Mouse (Mus musculus): ENCODE data around the gene Cpm. TPM values are rescaled to one million over a fixed set of nuclear protein-coding genes. Genes with fewer than 3 reads are reported as not detected.
"Not testable (repeated sequence)": the region's sequence is repeated elsewhere in the genome, so short reads cannot be mapped to it uniquely, and the experiment has no call there.

Cpm gene
- polyA plus RNA-seq, 1 experiment from 2014 or later = 3.7 TPM

DNA sequence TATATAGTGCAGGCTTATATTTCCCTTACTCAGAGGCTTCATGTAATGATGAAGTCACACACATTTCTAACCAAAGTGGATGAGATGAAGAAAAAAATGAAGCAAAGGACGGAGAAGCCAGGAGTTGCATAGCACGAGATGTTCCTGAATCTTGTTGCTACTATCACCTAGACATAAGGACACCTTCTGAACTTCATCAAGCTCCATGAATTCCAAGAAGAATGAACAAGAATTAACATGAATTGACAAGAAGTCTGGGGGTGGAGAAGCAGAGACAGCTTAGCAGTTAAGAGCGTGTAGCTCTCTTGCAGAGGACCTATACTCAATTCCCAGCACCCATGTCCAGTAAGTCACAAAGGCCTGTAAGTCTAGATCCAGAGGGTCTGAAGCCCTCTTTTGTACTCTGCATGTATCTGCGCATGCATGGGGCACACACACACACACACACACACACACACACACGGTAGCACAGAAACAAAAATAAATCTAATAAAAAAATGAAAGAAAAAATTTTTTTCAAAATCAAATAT is 36.2 kb upstream of the Cpm start:
- Histone ChIP-seq H3K4me3 (ENCODE audit: low read length) (no peak overlapping the region), H3K4me2 (ENCODE audit: low read depth, low read length) (no peak overlapping the region)

DNA sequence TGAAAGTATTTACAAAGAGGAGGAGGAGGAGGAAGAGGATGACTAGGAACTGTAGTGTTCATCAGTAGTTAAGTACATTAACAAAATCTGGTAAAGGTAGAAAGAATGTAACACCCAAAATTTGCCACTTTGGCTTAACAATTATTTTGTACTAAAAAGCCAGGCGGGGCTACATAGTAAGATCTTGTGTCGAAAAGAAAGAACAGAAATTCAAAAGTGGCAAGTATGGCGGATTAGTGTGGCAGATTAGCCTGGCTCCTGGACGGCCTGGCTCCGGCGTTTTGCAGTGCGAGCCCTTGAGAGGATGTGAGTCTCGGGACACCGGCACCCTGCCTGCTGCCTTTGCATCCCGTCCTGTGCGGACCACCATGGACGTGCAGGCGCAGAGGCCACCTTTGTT is 35.4 kb upstream of the Cpm start:
- H3K9ac ChIP-seq (ENCODE audit: low read length) = no peak overlapping the region
- H3K9me3 ChIP-seq (replicated peaks; ENCODE audit: control insufficient read depth, low read length) = no peaks in the 10 kb centered on the region
- no peak overlapping the region for H3K4me3 ChIP-seq (ENCODE audit: low read length)
- no peaks in the 10 kb centered on the region for H3K27me3 ChIP-seq (ENCODE audit: control insufficient read depth, insufficient read depth, low read length)
- 90% methylated on average over 13 of the region's 13 CpGs for WGBS
- no peaks in the 10 kb centered on the region for H3K36me3 ChIP-seq (ENCODE audit: control insufficient read depth, insufficient read depth)
- no peak overlapping the region for H3K4me2 ChIP-seq (ENCODE audit: low read depth, low read length)
- no peaks in the 10 kb centered on the region for H3K4me1 ChIP-seq (ENCODE audit: control insufficient read depth, insufficient read depth, low read length)
- no peak for ATAC-seq (replicated peaks; ENCODE audit: extremely low read depth, insufficient read depth, low FRiP score)
- H3K27ac ChIP-seq (ENCODE audit: low read length) = no peak overlapping the region

More for the DNA sequence above, 36.2 kb upstream of the Cpm start:
- no peak overlapping the region for H3K27ac ChIP-seq (ENCODE audit: low read length)
- no peak overlapping the region for H3K9ac ChIP-seq (ENCODE audit: low read length)
- 90% methylated on average over 5 of the region's 5 CpGs for WGBS
- no peaks in the 10 kb centered on the region for H3K4me1 ChIP-seq (ENCODE audit: control insufficient read depth, insufficient read depth, low read length)
- no peaks in the 10 kb centered on the region for H3K9me3 ChIP-seq (replicated peaks; ENCODE audit: control insufficient read depth, low read length)
- ATAC-seq (replicated peaks; ENCODE audit: extremely low read depth, insufficient read depth, low FRiP score) = no peak
- no peaks in the 10 kb centered on the region for H3K27me3 ChIP-seq (ENCODE audit: control insufficient read depth, insufficient read depth, low read length)
- no peaks in the 10 kb centered on the region for H3K36me3 ChIP-seq (ENCODE audit: control insufficient read depth, insufficient read depth)

DNA sequence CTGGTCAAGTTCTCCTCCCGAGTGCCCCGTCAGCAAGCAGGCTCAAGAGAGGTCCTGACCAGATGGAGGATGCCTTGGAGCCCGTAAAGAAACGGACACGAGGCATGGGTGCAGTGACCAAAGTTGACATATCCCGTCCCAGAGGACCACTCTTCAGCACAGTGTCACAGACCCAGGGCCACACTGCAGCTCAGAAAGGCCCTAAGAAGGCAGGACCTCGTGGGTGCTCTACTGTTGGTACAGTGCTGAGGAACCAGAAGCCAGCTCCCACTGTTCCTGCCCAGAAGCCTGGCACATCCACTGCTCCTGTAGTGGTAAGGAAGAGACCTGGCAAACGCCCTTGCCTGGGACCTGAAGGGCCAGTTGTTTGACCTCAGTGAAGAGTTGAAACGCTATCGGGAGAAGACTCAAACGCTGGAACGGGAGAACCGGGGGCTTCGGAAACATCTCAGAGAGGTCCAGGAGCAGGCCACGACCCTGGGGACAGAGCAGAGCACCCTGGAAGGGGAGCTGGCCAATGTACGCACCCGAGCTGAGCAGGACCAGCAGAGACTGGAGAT is 34.9 kb upstream of the Cpm start:
- Histone ChIP-seq H3K9ac (ENCODE audit: low read length) (no peak overlapping the region), H3K27ac (ENCODE audit: low read length) (no peak overlapping the region), H3K27me3 (ENCODE audit: control insufficient read depth, insufficient read depth, low read length) (no peaks in the 10 kb centered on the region), H3K4me2 (ENCODE audit: low read depth, low read length) (no peak overlapping the region), H3K4me1 (ENCODE audit: control insufficient read depth, insufficient read depth, low read length) (no peaks in the 10 kb centered on the region), H3K9me3 (replicated peaks; ENCODE audit: control insufficient read depth, low read length) (no peaks in the 10 kb centered on the region), H3K36me3 (ENCODE audit: control insufficient read depth, insufficient read depth) (no peaks in the 10 kb centered on the region), H3K4me3 (ENCODE audit: low read length) (no peak overlapping the region)
- 84% methylated on average over 17 of the region's 17 CpGs for WGBS
- no peak for ATAC-seq (replicated peaks; ENCODE audit: extremely low read depth, insufficient read depth, low FRiP score)

DNA sequence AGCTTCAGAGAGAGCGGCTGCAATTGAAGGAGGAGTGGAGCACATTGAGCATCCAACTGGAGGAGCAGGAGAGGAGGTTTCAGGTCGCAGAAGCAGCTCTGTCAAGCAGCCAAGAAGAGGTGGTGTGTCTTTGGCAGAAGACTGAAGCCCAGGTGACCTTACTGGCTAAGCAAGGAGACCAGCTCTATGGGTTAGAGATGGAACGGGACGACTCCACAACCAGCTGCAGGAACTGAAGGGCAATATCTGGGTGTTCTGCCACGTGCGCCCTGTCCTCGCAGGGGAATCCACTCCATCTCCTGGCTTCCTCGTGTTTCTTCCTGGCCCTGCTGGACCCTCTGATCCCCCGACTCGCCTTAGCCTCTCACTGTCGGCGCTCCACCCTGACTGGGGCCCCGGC is 34.4 kb upstream of the Cpm start:
- WGBS = 88% methylated on average over 13 of the region's 13 CpGs
- Histone ChIP-seq H3K4me1 (ENCODE audit: control insufficient read depth, insufficient read depth, low read length) (no peaks in the 10 kb centered on the region), H3K9me3 (replicated peaks; ENCODE audit: control insufficient read depth, low read length) (no peaks in the 10 kb centered on the region), H3K27me3 (ENCODE audit: control insufficient read depth, insufficient read depth, low read length) (no peaks in the 10 kb centered on the region), H3K4me3 (ENCODE audit: low read length) (no peak overlapping the region), H3K36me3 (ENCODE audit: control insufficient read depth, insufficient read depth) (no peaks in the 10 kb centered on the region), H3K4me2 (ENCODE audit: low read depth, low read length) (no peak overlapping the region), H3K27ac (ENCODE audit: low read length) (no peak overlapping the region), H3K9ac (ENCODE audit: low read length) (no peak overlapping the region)
- ATAC-seq (replicated peaks; ENCODE audit: extremely low read depth, insufficient read depth, low FRiP score) = no peak

DNA sequence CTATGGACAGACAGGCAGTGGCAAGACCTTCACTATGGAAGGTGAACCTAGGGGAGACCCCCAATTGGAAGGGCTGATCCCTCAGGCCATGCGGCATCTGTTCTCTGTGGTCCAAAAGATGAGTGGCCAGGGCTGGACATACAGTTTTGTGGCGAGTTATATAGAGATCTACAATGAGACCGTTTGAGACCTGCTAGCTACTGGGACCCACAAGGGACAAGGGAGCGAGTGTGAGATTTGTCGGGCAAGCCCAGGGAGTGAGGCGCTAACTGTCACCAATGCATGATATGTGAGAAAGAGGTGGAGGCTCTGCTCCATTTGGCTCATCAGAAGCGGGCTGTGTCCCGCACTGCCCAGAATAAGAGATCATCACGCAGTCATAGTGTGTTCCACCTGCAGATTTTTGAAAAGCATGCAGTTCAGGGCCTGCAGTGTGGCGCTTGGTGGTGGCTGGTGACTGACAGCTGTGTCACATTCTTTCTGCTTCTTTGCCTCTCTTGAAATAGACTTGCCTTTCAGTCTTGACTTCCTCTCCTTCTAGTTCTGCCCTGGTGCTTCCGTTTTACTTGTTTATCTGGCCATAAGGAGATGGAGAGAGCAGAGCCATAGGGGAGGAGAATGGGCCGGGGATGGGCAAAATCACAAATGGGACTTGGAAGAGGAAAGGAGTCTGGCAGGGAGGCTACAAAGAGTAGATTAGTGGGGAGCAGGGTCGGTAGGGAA is 33.7 kb upstream of the Cpm start:
- no peaks in the 10 kb centered on the region for H3K27me3 ChIP-seq (ENCODE audit: control insufficient read depth, insufficient read depth, low read length)
- no peak overlapping the region for H3K27ac ChIP-seq (ENCODE audit: low read length)
- 60% methylated on average over 13 of the region's 13 CpGs for WGBS
- H3K9ac ChIP-seq (ENCODE audit: low read length) = no peak overlapping the region
- H3K4me2 ChIP-seq (ENCODE audit: low read depth, low read length) = no peak overlapping the region
- no peak for ATAC-seq (replicated peaks; ENCODE audit: extremely low read depth, insufficient read depth, low FRiP score)
- H3K36me3 ChIP-seq (ENCODE audit: control insufficient read depth, insufficient read depth) = no peaks in the 10 kb centered on the region
- no peak overlapping the region for H3K4me3 ChIP-seq (ENCODE audit: low read length)
- no peaks in the 10 kb centered on the region for H3K4me1 ChIP-seq (ENCODE audit: control insufficient read depth, insufficient read depth, low read length)
- no peaks in the 10 kb centered on the region for H3K9me3 ChIP-seq (replicated peaks; ENCODE audit: control insufficient read depth, low read length)

DNA sequence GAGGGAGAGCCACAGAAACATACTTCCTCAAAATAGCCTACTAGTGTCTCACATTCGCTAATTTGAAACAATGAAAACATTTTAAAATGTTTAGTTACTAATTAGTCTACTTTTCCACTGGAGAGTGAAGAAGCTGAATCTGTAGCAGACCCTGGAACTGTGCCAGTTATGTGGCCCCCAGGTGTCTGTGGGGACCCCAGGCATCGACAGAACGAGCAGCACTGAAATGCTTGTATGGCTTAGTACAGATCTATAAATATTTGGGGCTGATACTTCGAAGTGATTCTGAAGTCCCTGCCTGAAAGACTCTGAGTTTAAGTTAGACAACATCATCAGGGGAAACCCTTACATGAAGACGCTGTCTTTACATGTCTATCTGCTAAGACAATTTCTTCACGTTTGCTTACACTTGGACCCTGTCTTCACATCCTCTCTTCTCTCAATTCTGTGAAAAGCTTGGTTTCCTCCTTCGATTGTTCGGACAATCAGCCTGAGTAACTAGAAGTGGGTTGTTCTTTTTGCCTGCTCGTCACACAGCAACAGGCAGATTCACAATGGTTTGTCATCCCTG is 33.0 kb upstream of the Cpm start:
- H3K4me2 ChIP-seq (ENCODE audit: low read depth, low read length) = no peak overlapping the region
- no peaks in the 10 kb centered on the region for H3K36me3 ChIP-seq (ENCODE audit: control insufficient read depth, insufficient read depth)
- no peak for ATAC-seq (replicated peaks; ENCODE audit: extremely low read depth, insufficient read depth, low FRiP score)
- H3K9ac ChIP-seq (ENCODE audit: low read length) = no peak overlapping the region
- H3K4me3 ChIP-seq (ENCODE audit: low read length) = no peak overlapping the region
- 68% methylated on average over 9 of the region's 9 CpGs for WGBS
- H3K27me3 ChIP-seq (ENCODE audit: control insufficient read depth, insufficient read depth, low read length) = no peaks in the 10 kb centered on the region
- H3K27ac ChIP-seq (ENCODE audit: low read length) = no peak overlapping the region
- no peaks in the 10 kb centered on the region for H3K9me3 ChIP-seq (replicated peaks; ENCODE audit: control insufficient read depth, low read length)
- no peaks in the 10 kb centered on the region for H3K4me1 ChIP-seq (ENCODE audit: control insufficient read depth, insufficient read depth, low read length)

DNA sequence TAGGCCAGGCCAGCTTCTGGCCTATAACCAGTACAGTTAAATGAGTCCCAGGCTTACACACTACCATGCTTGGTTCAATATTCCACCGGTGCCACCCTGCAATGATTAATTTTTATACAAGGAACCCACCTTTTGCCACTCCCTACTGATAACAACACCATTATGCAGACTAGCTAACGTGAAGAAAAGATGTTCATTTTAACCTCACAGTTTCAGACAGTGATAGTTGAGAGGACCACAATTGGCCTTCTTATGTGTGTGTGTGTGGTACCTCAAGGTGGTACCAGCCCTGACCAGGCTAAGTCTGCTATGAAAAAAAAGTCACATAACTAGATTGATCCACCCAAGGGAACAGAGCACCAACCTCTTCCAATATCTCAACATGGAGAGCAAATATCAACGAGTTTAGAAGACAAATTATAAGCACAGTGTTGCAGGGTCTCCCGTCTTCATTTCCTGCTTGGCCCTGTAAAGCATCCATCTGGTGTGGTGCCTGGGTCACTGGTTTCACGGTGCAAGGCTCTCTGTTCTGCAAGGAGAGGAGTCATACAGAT is 32.5 kb upstream of the Cpm start:
- Histone ChIP-seq H3K4me1 (ENCODE audit: control insufficient read depth, insufficient read depth, low read length) (no peaks in the 10 kb centered on the region), H3K4me2 (ENCODE audit: low read depth, low read length) (no peak overlapping the region), H3K27ac (ENCODE audit: low read length) (no peak overlapping the region), H3K36me3 (ENCODE audit: control insufficient read depth, insufficient read depth) (no peaks in the 10 kb centered on the region), H3K9me3 (replicated peaks; ENCODE audit: control insufficient read depth, low read length) (no peaks in the 10 kb centered on the region), H3K4me3 (ENCODE audit: low read length) (no peak overlapping the region), H3K9ac (ENCODE audit: low read length) (no peak overlapping the region), H3K27me3 (ENCODE audit: control insufficient read depth, insufficient read depth, low read length) (no peaks in the 10 kb centered on the region)
- no peak for ATAC-seq (replicated peaks; ENCODE audit: extremely low read depth, insufficient read depth, low FRiP score)
- 74% methylated on average over 5 of the region's 5 CpGs for WGBS

DNA sequence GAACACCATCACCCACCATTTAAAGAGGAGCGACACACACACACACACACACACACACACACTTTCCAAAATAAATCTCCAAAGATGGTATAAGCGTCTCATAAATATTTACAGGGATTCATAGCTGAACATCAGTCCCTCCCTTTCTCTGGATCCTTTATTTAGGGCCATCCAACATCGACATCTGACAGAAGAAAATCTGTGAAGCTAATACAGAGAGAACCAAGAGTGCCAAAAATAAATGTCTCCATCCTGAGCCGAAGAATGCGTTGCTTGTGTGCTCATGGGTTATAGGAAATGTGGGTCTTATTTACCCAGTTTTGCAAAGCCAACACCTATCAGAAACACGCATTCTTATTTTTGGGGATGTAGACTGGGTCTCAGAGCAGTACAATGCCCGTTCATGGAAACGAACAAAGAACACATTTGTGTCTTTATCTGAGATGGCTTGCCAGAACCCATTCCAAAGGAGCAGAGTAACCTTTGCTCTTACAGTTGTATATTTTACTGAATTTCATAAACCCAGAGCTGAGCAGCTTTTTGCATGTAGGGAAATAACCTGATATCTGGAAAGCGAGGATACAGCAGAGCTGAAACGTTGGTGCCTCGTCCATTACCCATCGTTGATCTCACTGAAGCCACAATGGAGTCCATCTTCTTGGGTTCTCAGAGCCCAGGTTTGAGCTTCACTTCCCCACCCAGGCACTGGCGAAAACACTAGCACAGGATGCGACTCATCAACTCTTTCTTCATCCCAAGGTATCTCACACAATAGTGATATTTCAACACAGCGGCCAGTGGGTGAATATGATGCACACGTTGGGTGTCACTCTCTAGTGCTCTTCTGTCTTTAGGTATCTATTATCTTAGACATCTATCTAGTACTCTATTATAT is 31.7 kb upstream of the Cpm start:
- not testable (repeated sequence) for H3K27ac ChIP-seq (ENCODE audit: low read length); H3K36me3 ChIP-seq (ENCODE audit: control insufficient read depth, insufficient read depth); H3K9me3 ChIP-seq (replicated peaks; ENCODE audit: control insufficient read depth, low read length); H3K4me1 ChIP-seq (ENCODE audit: control insufficient read depth, insufficient read depth, low read length); H3K27me3 ChIP-seq (ENCODE audit: control insufficient read depth, insufficient read depth, low read length); H3K4me3 ChIP-seq (ENCODE audit: low read length); ATAC-seq (replicated peaks; ENCODE audit: extremely low read depth, insufficient read depth, low FRiP score); H3K9ac ChIP-seq (ENCODE audit: low read length); H3K4me2 ChIP-seq (ENCODE audit: low read depth, low read length)
- 86% methylated on average over 16 of the region's 16 CpGs for WGBS
